Mouse (Mus musculus): ENCODE results near the gene Lcn9. TPM values are rescaled to one million over a fixed set of nuclear protein-coding genes. Genes with fewer than 3 reads are reported as not detected.
A peak's percentile ranks its signal among the peaks of the same experiment; 100 is the strongest.

Lcn9 gene
- total RNA-seq, 2 experiments from 2014 or later: not detected

DNA sequence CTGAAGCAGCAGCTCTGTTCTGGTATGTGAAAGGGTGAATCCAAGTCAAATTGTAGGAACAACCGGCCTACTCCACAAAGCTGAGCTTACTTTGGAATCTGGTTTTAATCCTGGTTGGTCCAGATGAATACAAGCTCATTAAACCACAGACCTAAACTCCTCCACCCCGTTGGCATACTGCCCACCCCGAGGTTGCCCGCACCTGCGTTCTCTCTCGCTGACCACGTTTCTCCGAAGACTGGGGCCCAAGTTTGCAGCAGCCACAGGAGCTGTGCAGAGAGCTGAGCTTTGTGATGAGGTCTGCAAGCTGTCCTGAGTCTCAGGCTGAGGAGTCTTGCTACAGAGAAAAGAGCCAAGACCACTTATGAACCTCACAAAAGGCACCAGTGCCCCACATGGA is 23.6 kb downstream of the Lcn9 start:
- ATAC-seq (replicated peaks; ENCODE audit: poor library complexity, severe bottlenecking): no peak

DNA sequence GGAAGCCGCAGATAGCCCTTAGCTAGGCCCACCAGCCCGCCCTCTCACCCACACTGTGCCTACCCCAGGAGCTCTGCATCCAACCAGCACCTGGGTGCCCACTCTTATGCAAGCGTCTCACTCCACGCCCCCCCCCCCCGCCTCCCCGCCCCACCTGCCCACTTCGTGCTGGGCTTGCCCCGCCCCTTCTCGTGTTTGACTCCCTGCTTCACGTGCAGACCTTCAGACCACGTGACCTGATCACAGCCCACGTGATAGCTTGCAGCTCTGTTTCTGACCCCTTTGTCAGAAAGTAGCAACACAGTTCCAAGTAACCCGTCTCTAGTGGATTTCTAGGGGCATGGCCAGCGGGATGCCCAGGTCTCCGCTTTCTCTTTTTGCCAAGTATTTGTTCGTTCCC is 24.3 kb downstream of the Lcn9 start, which contains the start of gene Sohlh1:
Sohlh1 (minus strand) TSS at position 23 of the 400 bp plus-strand sequence.
- no peak for ATAC-seq (replicated peaks; ENCODE audit: poor library complexity, severe bottlenecking)

- ATAC-seq (replicated peaks; ENCODE audit: poor library complexity, severe bottlenecking): peak; percentile 50; the same call in 1 of the 2 replicates
Measured at GRCm38 (mm10) chr2:25850330-25850729, 27.4 kb downstream of the Lcn9 start.

- peak; percentile 77 for ATAC-seq (replicated peaks; ENCODE audit: poor library complexity, severe bottlenecking)
Measured at GRCm38 (mm10) chr2:25852626-25853025, 29.7 kb downstream of the Lcn9 start.

DNA sequence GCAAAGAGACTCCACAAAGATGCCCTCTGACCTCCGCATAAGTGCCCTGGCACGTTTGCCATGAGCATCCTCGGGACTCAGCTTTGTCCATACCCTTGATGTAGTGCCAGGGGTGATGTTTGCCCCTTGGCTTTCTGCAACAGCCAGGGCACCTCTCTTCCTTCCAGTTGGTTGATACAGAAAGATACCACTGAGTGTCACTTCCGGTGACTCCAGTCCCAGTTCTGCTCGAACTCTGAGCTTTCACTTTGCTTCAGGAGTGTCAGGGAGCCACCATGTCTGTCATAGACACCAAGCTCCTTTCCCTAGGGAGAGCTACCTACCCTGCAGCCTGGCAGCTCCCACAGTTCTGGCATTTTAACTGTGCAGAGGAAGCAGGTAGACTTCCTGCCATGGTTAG is 31.0 kb downstream of the Lcn9 start:
- ATAC-seq (replicated peaks; ENCODE audit: poor library complexity, severe bottlenecking): no peak

DNA sequence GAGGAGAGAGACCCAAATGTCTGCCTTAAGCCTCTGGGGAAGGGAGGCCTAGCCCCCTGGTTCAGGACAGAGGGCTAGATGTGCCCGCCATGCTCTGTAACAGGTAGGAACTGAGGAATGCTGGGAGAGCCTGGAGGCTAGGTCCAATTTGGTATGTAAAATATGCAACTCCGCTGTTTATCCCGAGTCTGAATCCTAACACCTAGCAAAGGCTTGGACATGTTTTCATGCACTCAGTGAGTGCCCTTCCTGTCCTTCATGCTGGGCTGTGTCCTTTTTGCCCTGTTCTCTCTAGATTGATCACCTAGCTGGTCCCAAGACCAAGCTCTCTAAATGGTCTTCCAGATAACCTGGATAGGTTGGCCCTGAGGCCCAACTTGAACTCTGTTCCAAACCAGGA is 36.9 kb downstream of the Lcn9 start:
- ATAC-seq (replicated peaks; ENCODE audit: poor library complexity, severe bottlenecking): no peak

DNA sequence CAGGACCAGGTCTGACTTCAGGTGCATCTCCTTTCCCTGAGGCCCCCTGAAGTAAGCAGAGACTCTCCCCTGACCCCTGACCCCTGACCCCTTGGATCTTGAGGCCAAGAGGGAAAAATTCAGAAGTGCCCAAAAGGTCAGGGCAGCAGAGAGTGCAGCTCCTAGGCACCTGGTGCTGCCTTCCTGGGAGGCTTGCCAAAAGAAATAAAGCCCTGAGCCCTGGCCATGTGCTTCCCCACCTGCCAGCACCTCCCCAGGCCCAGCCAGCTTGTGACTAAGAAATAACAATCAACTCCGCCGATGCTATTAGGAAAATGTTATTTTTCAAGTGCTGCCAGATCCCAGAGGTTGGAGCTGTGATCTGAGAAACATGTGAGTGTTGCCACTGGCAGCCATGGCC is 39.1 kb downstream of the Lcn9 start:
- ATAC-seq (replicated peaks; ENCODE audit: poor library complexity, severe bottlenecking): no peak

DNA sequence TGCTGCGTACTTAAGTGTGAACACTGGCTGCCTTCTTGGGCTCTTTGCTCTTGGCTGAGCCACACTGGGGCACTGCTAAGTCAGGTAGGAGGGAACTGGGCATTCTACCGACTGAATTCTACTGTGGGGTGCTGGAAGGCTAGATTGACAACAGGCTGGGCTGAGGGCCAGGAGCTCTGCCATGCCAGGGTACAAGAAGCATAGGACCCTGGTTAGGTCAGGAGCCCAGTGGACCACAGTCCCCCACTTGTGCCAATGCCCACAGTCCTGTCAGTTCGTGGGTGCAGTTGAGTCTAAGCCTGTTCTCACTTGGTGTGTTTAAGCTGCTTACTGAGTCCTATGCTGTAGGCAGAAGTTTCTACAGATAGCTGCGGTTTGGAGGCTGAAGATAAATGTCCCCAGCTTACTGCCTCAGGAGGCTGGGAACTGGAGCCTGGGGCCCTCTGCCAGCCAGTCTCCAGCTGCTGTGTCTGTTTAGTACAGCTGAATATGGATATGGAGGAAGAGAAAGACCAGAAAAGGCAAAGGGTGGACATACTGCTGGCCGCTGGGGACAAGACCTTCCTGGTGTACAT is 39.8 kb downstream of the Lcn9 start:
- no peak for ATAC-seq (replicated peaks; ENCODE audit: poor library complexity, severe bottlenecking)

DNA sequence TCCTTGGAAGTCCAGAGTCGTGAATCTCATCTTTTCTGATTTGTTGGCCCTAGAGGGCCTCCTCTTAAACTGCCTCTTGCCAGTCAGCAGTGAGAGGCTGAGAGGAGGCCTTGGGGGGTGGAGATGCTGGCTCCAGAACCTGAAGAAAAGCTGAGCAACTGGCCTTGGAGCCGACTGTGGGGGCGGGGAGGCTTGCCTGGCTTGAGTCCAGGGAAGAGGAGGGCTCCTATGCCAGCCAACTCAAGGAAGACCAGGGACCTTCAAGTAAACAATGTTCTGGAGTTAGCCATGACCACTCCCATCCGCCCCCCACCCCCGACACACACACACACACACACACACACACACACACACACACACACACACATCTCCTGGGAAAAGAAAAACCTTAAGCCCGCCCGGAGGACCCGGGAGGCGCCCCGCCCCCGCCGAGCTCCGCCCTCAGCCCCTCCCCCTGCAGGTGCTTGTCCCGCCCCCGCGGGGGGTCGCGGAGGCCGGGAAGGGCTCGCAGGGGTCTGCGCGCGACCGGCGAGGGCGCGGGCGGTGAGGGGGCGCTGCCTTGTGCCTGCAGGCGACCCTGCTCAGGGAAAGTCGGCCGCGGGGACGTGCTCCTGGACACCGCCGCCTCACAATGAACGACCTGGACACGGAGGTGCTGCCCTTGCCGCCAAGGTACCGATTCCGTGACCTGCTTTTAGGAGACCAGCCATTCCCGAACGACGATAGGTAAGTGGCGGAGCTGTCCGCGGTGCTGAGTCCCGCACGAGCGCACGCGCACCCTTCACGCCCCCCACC is 40.6 kb downstream of the Lcn9 start, which contains the start of gene Kcnt1:
Kcnt1 (plus strand) TSS at position 398 of the 795 bp plus-strand sequence.
- ATAC-seq (replicated peaks; ENCODE audit: poor library complexity, severe bottlenecking): peak; percentile 48; the same call in 1 of the 2 replicates

- no peak; the same call in 1 of the 2 replicates for ATAC-seq (replicated peaks; ENCODE audit: poor library complexity, severe bottlenecking)
Measured at GRCm38 (mm10) chr2:25864230-25864629, 41.3 kb downstream of the Lcn9 start.

DNA sequence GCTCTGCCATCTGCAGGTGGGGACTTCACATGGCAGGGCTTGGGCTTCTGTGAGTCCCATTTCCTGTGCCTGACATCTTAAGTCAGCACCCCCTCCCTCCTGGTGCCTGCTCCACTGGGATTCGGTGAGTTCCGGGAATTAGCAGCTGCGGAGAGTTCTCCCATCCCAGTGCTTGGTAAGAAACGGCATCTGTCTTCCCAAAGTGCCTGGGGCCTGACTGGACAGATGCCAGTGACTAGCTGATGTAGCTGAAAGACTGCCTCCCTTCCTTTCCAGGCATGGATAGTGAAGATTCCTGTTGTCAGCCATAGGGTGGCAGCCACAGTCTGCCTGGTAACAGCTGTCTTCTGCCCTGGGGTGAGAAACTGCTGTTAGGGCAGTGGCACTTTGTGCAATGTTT is 42.5 kb downstream of the Lcn9 start:
- ATAC-seq (replicated peaks; ENCODE audit: poor library complexity, severe bottlenecking): no peak

DNA sequence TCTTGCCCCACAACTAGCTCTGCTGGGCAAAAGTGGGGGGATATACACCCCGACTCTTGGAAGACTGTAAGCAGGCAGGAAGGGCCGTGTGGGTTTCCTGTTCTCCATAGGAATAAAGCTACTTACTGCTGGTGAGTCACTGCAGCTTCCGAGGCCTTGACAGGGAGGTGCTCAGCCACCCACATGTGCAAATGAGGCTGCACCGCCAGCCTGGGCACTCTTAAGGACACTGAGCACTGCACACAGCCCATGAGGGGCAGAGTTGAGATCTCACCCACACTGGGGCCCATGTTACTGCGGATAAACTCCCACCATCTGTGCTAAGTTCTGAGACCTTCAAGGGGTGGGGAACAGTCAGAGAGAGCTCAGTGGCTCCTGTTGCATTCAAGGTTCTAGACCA is 43.7 kb downstream of the Lcn9 start:
- ATAC-seq (replicated peaks; ENCODE audit: poor library complexity, severe bottlenecking): no peak

Other genes starting within 250 kb of the Lcn9 start
- gene Mamdc4, start 248.3 kb upstream of the Lcn9 start, total RNA-seq (2014; fragmentation: Nextera tagmentation): 1.5 and 3.4 TPM in 2 replicates
- gene Mamdc4, start 248.3 kb upstream of the Lcn9 start, total RNA-seq (2017): 1.2 and 66.7 TPM in 2 replicates
- 62.5 and 89.4 TPM in 2 replicates for gene Phpt1, start 247.9 kb upstream of the Lcn9 start, total RNA-seq (2014; fragmentation: Nextera tagmentation)
- 5.9 and 46.2 TPM in 2 replicates for gene Phpt1, start 247.9 kb upstream of the Lcn9 start, total RNA-seq (2017)
- not detected in 2 replicates for gene Ajm1, start 241.4 kb upstream of the Lcn9 start, total RNA-seq (2014; fragmentation: Nextera tagmentation)
- 0.39 TPM in 1 of 2 replicates, not detected in the other for gene Ajm1, start 241.4 kb upstream of the Lcn9 start, total RNA-seq (2017)
- 63.1 and 75.4 TPM in 2 replicates for gene Rabl6, start 214.6 kb upstream of the Lcn9 start, total RNA-seq (2014; fragmentation: Nextera tagmentation)
- 61.3 and 71.0 TPM in 2 replicates for gene Rabl6, start 214.6 kb upstream of the Lcn9 start, total RNA-seq (2017)
- not detected in 2 replicates for gene Ccdc183, start 205.5 kb upstream of the Lcn9 start, total RNA-seq (2014; fragmentation: Nextera tagmentation)
- not detected in 2 replicates for gene Ccdc183, start 205.5 kb upstream of the Lcn9 start, total RNA-seq (2017)
- gene Tmem141, start 201.1 kb upstream of the Lcn9 start, total RNA-seq (2014; fragmentation: Nextera tagmentation): 11.4 and 27.3 TPM in 2 replicates
- 25.0 and 31.5 TPM in 2 replicates for gene Tmem141, start 201.1 kb upstream of the Lcn9 start, total RNA-seq (2017)
- gene Fcna, start 195.1 kb upstream of the Lcn9 start, total RNA-seq (2014; fragmentation: Nextera tagmentation): not detected in 2 replicates
- 2.0 TPM in 1 of 2 replicates, not detected in the other for gene Fcna, start 195.1 kb upstream of the Lcn9 start, total RNA-seq (2017)
- not detected in 2 replicates for gene Lcn8, start 170.0 kb upstream of the Lcn9 start, total RNA-seq (2014; fragmentation: Nextera tagmentation)
- gene Lcn8, start 170.0 kb upstream of the Lcn9 start, total RNA-seq (2017): not detected in 2 replicates
- gene Lcn5, start 165.2 kb upstream of the Lcn9 start, total RNA-seq (2014; fragmentation: Nextera tagmentation): not detected in 2 replicates
- not detected in 2 replicates for gene Lcn5, start 165.2 kb upstream of the Lcn9 start, total RNA-seq (2017)
- gene Lcn6, start 146.4 kb upstream of the Lcn9 start, total RNA-seq (2014; fragmentation: Nextera tagmentation): not detected in 2 replicates
- not detected in 2 replicates for gene Lcn6, start 146.4 kb upstream of the Lcn9 start, total RNA-seq (2017)
- gene Lcn10, start 140.4 kb upstream of the Lcn9 start, total RNA-seq (2014; fragmentation: Nextera tagmentation): not detected in 2 replicates
- gene Lcn10, start 140.4 kb upstream of the Lcn9 start, total RNA-seq (2017): not detected in 2 replicates
- not detected in 2 replicates for gene Obp2a, start 123.1 kb upstream of the Lcn9 start, total RNA-seq (2014; fragmentation: Nextera tagmentation)
- not detected in 2 replicates for gene Obp2a, start 123.1 kb upstream of the Lcn9 start, total RNA-seq (2017)
- gene Bmyc, start 116.4 kb upstream of the Lcn9 start, total RNA-seq (2014; fragmentation: Nextera tagmentation): 12.2 and 20.9 TPM in 2 replicates
- gene Bmyc, start 116.4 kb upstream of the Lcn9 start, total RNA-seq (2017): 4.9 and 9.2 TPM in 2 replicates
- not detected in 2 replicates for gene Obp2b, start 86.1 kb upstream of the Lcn9 start, total RNA-seq (2014; fragmentation: Nextera tagmentation)
- not detected in 2 replicates for gene Obp2b, start 86.1 kb upstream of the Lcn9 start, total RNA-seq (2017)
- gene Lcn3, start 57.6 kb upstream of the Lcn9 start, total RNA-seq (2014; fragmentation: Nextera tagmentation): not detected in 2 replicates
- gene Lcn3, start 57.6 kb upstream of the Lcn9 start, total RNA-seq (2017): not detected in 2 replicates
- gene Lcn11, start 46.1 kb upstream of the Lcn9 start, total RNA-seq (2014; fragmentation: Nextera tagmentation): not detected in 2 replicates
- gene Lcn11, start 46.1 kb upstream of the Lcn9 start, total RNA-seq (2017): not detected in 2 replicates
- gene Gm13539, start 40.9 kb upstream of the Lcn9 start, total RNA-seq (2014; fragmentation: Nextera tagmentation): not detected in 2 replicates
- gene Gm13539, start 40.9 kb upstream of the Lcn9 start, total RNA-seq (2017): not detected in 2 replicates
- not detected in 2 replicates for gene Glt6d1, start 7.3 kb upstream of the Lcn9 start, total RNA-seq (2014; fragmentation: Nextera tagmentation)
- not detected in 2 replicates for gene Glt6d1, start 7.3 kb upstream of the Lcn9 start, total RNA-seq (2017)
- gene Sohlh1, start 24.1 kb downstream of the Lcn9 start, total RNA-seq (2014; fragmentation: Nextera tagmentation): not detected in 2 replicates
- not detected in 2 replicates for gene Sohlh1, start 24.1 kb downstream of the Lcn9 start, total RNA-seq (2017)
- gene Kcnt1, start 40.6 kb downstream of the Lcn9 start, total RNA-seq (2014; fragmentation: Nextera tagmentation): not detected in 2 replicates
- not detected in 2 replicates for gene Kcnt1, start 40.6 kb downstream of the Lcn9 start, total RNA-seq (2017)
- 14.8 and 21.9 TPM in 2 replicates for gene Camsap1, start 160.1 kb downstream of the Lcn9 start, total RNA-seq (2014; fragmentation: Nextera tagmentation)
- gene Camsap1, start 160.1 kb downstream of the Lcn9 start, total RNA-seq (2017): 8.3 and 12.9 TPM in 2 replicates
- gene Ubac1, start 198.6 kb downstream of the Lcn9 start, total RNA-seq (2014; fragmentation: Nextera tagmentation): 45.2 and 61.7 TPM in 2 replicates
- gene Ubac1, start 198.6 kb downstream of the Lcn9 start, total RNA-seq (2017): 33.0 and 48.3 TPM in 2 replicates